Comparison of ENCODE assay signal across 8 mouse cellular contexts in genomic region chr10:128748252-128748864, GRCm38 (mm10). TPM values are rescaled to one million over a fixed set of nuclear protein-coding genes. Genes with fewer than 3 reads are reported as not detected.
DNase-seq lines count a peak whose midpoint lies in the region; ATAC-seq lines count a peak whose summit lies in the region.

No protein-coding gene starts in this region.

- 0 out of 2 replicates have a peak, but pooled peaks cover 2% of the 10 kb centered on the region for H3K27me3 ChIP-seq in hindbrain, embryonic 16.5 days (replicated peaks; ENCODE audit: control insufficient read depth, insufficient read depth, low read length)

- under 1% methylated on average over 37 of the region's 37 CpGs for WGBS in hindbrain, embryonic 16.5 days

- H3K27ac ChIP-seq in hindbrain, embryonic 16.5 days (ENCODE audit: low read depth, low read length), result peak overlapping the region; percentile 92

- H3K4me1 ChIP-seq in hindbrain, embryonic 16.5 days (ENCODE audit: control insufficient read depth, insufficient read depth, low read depth, low read length), result peaks cover 26% of the 10 kb centered on the region

- no peaks in the 10 kb centered on the region for H3K9me3 ChIP-seq in hindbrain, embryonic 16.5 days (ENCODE audit: control insufficient read depth, low read length)

- peak; percentile 97 for DNase-seq in ZHBTc4 (ENCODE audit: low read depth, low spot score)
- peak; percentile 83 to 88 for DNase-seq in cerebellum, postnatal 25 days
- DNase-seq in frontal cortex, postnatal 25 days (ENCODE audit: low spot score in 2 of 2), result peak; percentile 64
- peak; percentile 68 to 77 for DNase-seq in left cerebral cortex, adult 18-20 months (ENCODE audit: low spot score in 2 of 2)
- peak; percentile 81 to 84 for DNase-seq in lung, postnatal 4 days
- peak; percentile 70 to 86 for DNase-seq in right cerebral cortex, adult 2 months (ENCODE audit: low spot score in 2 of 2)
- peak; percentile 64 for DNase-seq in urinary bladder, postnatal 25 days (ENCODE audit: low spot score)

- H3K36me3 ChIP-seq in hindbrain, embryonic 16.5 days (ENCODE audit: control insufficient read depth, insufficient read depth, low read length), result 0 out of 2 replicates have a peak, but pooled peaks cover 2% of the 10 kb centered on the region

- peak overlapping the region; percentile 79 for H3K4me3 ChIP-seq in hindbrain, embryonic 16.5 days (ENCODE audit: low read length)

- peak; percentile 94 for ATAC-seq in hindbrain, embryonic 16.5 days

- H3K4me2 ChIP-seq in hindbrain, embryonic 16.5 days (ENCODE audit: low read length), result peak overlapping the region; percentile 95

- peak overlapping the region; percentile 89 for H3K9ac ChIP-seq in hindbrain, embryonic 16.5 days (ENCODE audit: low read depth, low read length)

RNA-seq across cellular contexts. Expression of gene Pym1, which starts 0.7 kb away (rescaled TPM):
- polyA plus RNA-seq in hindbrain, embryonic 16.5 days (2015; fragmentation: Nextera tagmentation; extraction: Ambion mirVana), result 40.8 and 46.3 TPM in 2 replicates
- 10 to 100 TPM; 25.0 to 25.7 TPM for total RNA-seq in left cerebral cortex, adult 18-20 months (2021)

RNA-seq across cellular contexts. Expression of gene Dgka, which starts 3.7 kb away (rescaled TPM):
- polyA plus RNA-seq in hindbrain, embryonic 16.5 days (2015; fragmentation: Nextera tagmentation; extraction: Ambion mirVana), result 7.4 and 8.8 TPM in 2 replicates
- 1 to 10 TPM; 8.2 to 8.5 TPM for total RNA-seq in left cerebral cortex, adult 18-20 months (2021)

RNA-seq across cellular contexts. Expression of gene Mmp19, which starts 42.4 kb away (rescaled TPM):
- 0.45 and 0.74 TPM in 2 replicates for polyA plus RNA-seq in hindbrain, embryonic 16.5 days (2015; fragmentation: Nextera tagmentation; extraction: Ambion mirVana)
- total RNA-seq in left cerebral cortex, adult 18-20 months (2021), result under 1 TPM; 0.63 to 0.66 TPM

RNA-seq across cellular contexts. Expression of gene Cdk2, which starts 43.5 kb away (rescaled TPM):
- polyA plus RNA-seq in hindbrain, embryonic 16.5 days (2015; fragmentation: Nextera tagmentation; extraction: Ambion mirVana), result 18.3 and 24.2 TPM in 2 replicates
- 1 to 10 TPM; 1.4 to 2.6 TPM for total RNA-seq in left cerebral cortex, adult 18-20 months (2021)

RNA-seq across cellular contexts. Expression of gene Pmel, which starts 44.4 kb away (rescaled TPM):
- 0.83 and 0.97 TPM in 2 replicates for polyA plus RNA-seq in hindbrain, embryonic 16.5 days (2015; fragmentation: Nextera tagmentation; extraction: Ambion mirVana)
- total RNA-seq in left cerebral cortex, adult 18-20 months (2021), result under 1 TPM; 0.54 to 0.88 TPM

Comparison
In these comparisons a context has a peak if more than half of its experiments do, and no peak if none do; other contexts are left out.
1. Peak in every context shown above with its lines: DNase-seq, ATAC-seq, H3K4me3 ChIP-seq and H3K27ac ChIP-seq.